Mouse (Mus musculus) midbrain, embryonic 11.5 days (tissue): ENCODE results near the gene Mapk1ip1l. TPM values are rescaled to one million over a fixed set of nuclear protein-coding genes. Genes with fewer than 3 reads are reported as not detected.
"Not testable (repeated sequence)": the region's sequence is repeated elsewhere in the genome, so short reads cannot be mapped to it uniquely, and the experiment has no call there.

Experiments
- ATAC-seq: fragments of 200-750 bp; cut with Nextera tagmentation; 2 replicates; pipeline ENCODE4 v1.8.0; 2017; ENCODE audit warnings: moderate TSS enrichment, moderate library complexity; ENCODE audit not compliant: low FRiP score
- DNase-seq: peaks from one replicate; pipeline ENCODE4 v3.0.0; 2015; ENCODE audit warnings: low spot score; ENCODE audit errors: missing footprints
- H3K27ac ChIP-seq: fragments of 300-500 bp; sonication (generic); 2 replicates; pipeline ENCODE4 v1.5.1; 2014; ENCODE audit warnings: low read depth, low read length
- H3K27me3 ChIP-seq: fragments of 300-500 bp; sonication (generic); 2 replicates; pipeline ENCODE4 v1.6.1; 2014; ENCODE audit warnings: mild to moderate bottlenecking, low read length, moderate library complexity, mixed read lengths; ENCODE audit not compliant: control insufficient read depth, insufficient read depth
- H3K36me3 ChIP-seq: fragments of 300-500 bp; sonication (generic); 2 replicates; pipeline ENCODE4 v1.6.1; 2014; ENCODE audit warnings: mild to moderate bottlenecking, low read length, moderate library complexity, mixed read lengths; ENCODE audit not compliant: control insufficient read depth, insufficient read depth
- H3K4me1 ChIP-seq: fragments of 300-500 bp; sonication (generic); 2 replicates; pipeline ENCODE4 v1.6.1; 2014; ENCODE audit warnings: low read length; ENCODE audit not compliant: control insufficient read depth, insufficient read depth
- H3K4me2 ChIP-seq: fragments of 300-500 bp; sonication (generic); 2 replicates; pipeline ENCODE4 v1.6.1; 2014; ENCODE audit warnings: mild to moderate bottlenecking, moderate library complexity
- H3K4me3 ChIP-seq: fragments of 300-500 bp; sonication (generic); 2 replicates; pipeline ENCODE4 v1.5.1; 2014; ENCODE audit warnings: low read depth, low read length
- H3K9ac ChIP-seq: fragments of 300-500 bp; sonication (generic); 2 replicates; pipeline ENCODE4 v1.6.1; 2014; ENCODE audit warnings: low read length
- H3K9me3 ChIP-seq: fragments of 300-500 bp; sonication (generic); 2 replicates; pipeline ENCODE4 v1.6.1; 2016; ENCODE audit warnings: low read length; ENCODE audit not compliant: control insufficient read depth
- WGBS: fragments of 180-500 bp; shearing (Covaris S2); extraction: QIAGEN DNeasy Blood & Tissue Kit; methylation state at CpG from one replicate; pipeline ENCODE4 v1.1.7; 2014; 5-methylcytosine and 5-hydroxymethylcytosine counted together
- polyA plus RNA-seq: library from polyadenylated mRNA; unstranded; fragments of >200 nt; fragmentation: Nextera tagmentation; extraction: Ambion mirVana; gene quantifications from 2 replicates; pipeline ENCODE4 v1.2.1, GENCODE M21; 2014

The Mapk1ip1l gene
- polyA plus RNA-seq, 1 experiment from 2014 or later: 91.0 TPM

GRCm38 (mm10) chr14:47319362-47319761 lies 21.3 kb downstream of the Mapk1ip1l start:
- Histone ChIP-seq H3K4me3 (no peak overlapping the region), H3K9ac (no peak overlapping the region), H3K27me3 (no peaks in the 10 kb centered on the region), H3K4me2 (no peak overlapping the region), H3K36me3 (peaks cover 8% of the 10 kb centered on the region; the same call in 1 of the 2 replicates), H3K4me1 (no peaks in the 10 kb centered on the region), H3K27ac (no peak overlapping the region), H3K9me3 (no peaks in the 10 kb centered on the region)
- DNase-seq (no peak), ATAC-seq (no peak)
- 94% methylated on average over 5 of the region's 5 CpGs for WGBS

- ATAC-seq, H3K27ac ChIP-seq: not testable (repeated sequence)
- WGBS: 95% methylated on average over 5 of the region's 8 CpGs
Measured at GRCm38 (mm10) chr14:47321581-47321980, 23.5 kb downstream of the Mapk1ip1l start.

GRCm38 (mm10) chr14:47325965-47326761 lies 28.1 kb downstream of the Mapk1ip1l start:
- DNase-seq: no peak
- WGBS: 82% methylated on average over 9 of the region's 9 CpGs

More at GRCm38 (mm10) chr14:47321581-47321980, 23.5 kb downstream of the Mapk1ip1l start:
- not testable (repeated sequence) for H3K36me3 ChIP-seq, H3K9me3 ChIP-seq, H3K4me2 ChIP-seq, H3K27me3 ChIP-seq, H3K4me3 ChIP-seq, DNase-seq, H3K9ac ChIP-seq, H3K4me1 ChIP-seq

GRCm38 (mm10) chr14:47327347-47327746 lies 29.3 kb downstream of the Mapk1ip1l start:
- no peak overlapping the region for H3K9ac ChIP-seq
- H3K4me3 ChIP-seq: no peak overlapping the region
- no peak overlapping the region for H3K27ac ChIP-seq
- no peaks in the 10 kb centered on the region for H3K36me3 ChIP-seq
- H3K27me3 ChIP-seq: no peaks in the 10 kb centered on the region
- no peaks in the 10 kb centered on the region for H3K4me1 ChIP-seq
- 98% methylated on average over 5 of the region's 5 CpGs for WGBS
- ATAC-seq (no peak), DNase-seq (peak; percentile 73)
- H3K4me2 ChIP-seq: no peak overlapping the region
- no peaks in the 10 kb centered on the region for H3K9me3 ChIP-seq

More at GRCm38 (mm10) chr14:47325965-47326761, 28.1 kb downstream of the Mapk1ip1l start:
- Histone ChIP-seq H3K9ac (no peak overlapping the region), H3K27me3 (no peaks in the 10 kb centered on the region), H3K4me2 (no peak overlapping the region), H3K27ac (no peak overlapping the region), H3K9me3 (no peaks in the 10 kb centered on the region), H3K36me3 (no peaks in the 10 kb centered on the region), H3K4me3 (no peak overlapping the region), H3K4me1 (no peaks in the 10 kb centered on the region)
- ATAC-seq: no peak

- ATAC-seq: no peak
- Histone ChIP-seq H3K27me3 (no peaks in the 10 kb centered on the region), H3K4me2 (no peak overlapping the region), H3K9me3 (no peaks in the 10 kb centered on the region), H3K4me3 (no peak overlapping the region), H3K4me1 (no peaks in the 10 kb centered on the region), H3K27ac (no peak overlapping the region), H3K36me3 (no peaks in the 10 kb centered on the region), H3K9ac (no peak overlapping the region)
- peak; percentile 71 for DNase-seq
- 72% methylated on average over 5 of the region's 5 CpGs for WGBS
Measured at GRCm38 (mm10) chr14:47331920-47332319, 33.9 kb downstream of the Mapk1ip1l start.

GRCm38 (mm10) chr14:47334819-47335218 lies 36.8 kb downstream of the Mapk1ip1l start:
- ATAC-seq (no peak), DNase-seq (peak; percentile 91)
- Histone ChIP-seq H3K9me3 (no peaks in the 10 kb centered on the region), H3K36me3 (no peaks in the 10 kb centered on the region), H3K4me2 (no peak overlapping the region), H3K4me3 (no peak overlapping the region), H3K9ac (no peak overlapping the region), H3K27ac (no peak overlapping the region), H3K27me3 (no peaks in the 10 kb centered on the region), H3K4me1 (no peaks in the 10 kb centered on the region)
- 85% methylated on average over 4 of the region's 4 CpGs for WGBS

- no peaks in the 10 kb centered on the region for H3K9me3 ChIP-seq
Measured at GRCm38 (mm10) chr14:47335300-47335699, 37.2 kb downstream of the Mapk1ip1l start.

GRCm38 (mm10) chr14:47340231-47340925 lies 42.3 kb downstream of the Mapk1ip1l start:
- H3K9ac ChIP-seq: no peak overlapping the region
- H3K4me2 ChIP-seq: no peak overlapping the region
- no peaks in the 10 kb centered on the region for H3K4me1 ChIP-seq
- WGBS: 85% methylated on average over 10 of the region's 10 CpGs
- H3K9me3 ChIP-seq: no peaks in the 10 kb centered on the region
- H3K36me3 ChIP-seq: no peaks in the 10 kb centered on the region
- no peaks in the 10 kb centered on the region for H3K27me3 ChIP-seq
- DNase-seq (no peak), ATAC-seq (no peak)
- no peak overlapping the region for H3K4me3 ChIP-seq
- H3K27ac ChIP-seq: no peak overlapping the region

More at GRCm38 (mm10) chr14:47335300-47335699, 37.2 kb downstream of the Mapk1ip1l start:
- no peak for DNase-seq
- no peak for ATAC-seq
- WGBS: 84% methylated on average over 3 of the region's 3 CpGs
- Histone ChIP-seq H3K4me2 (no peak overlapping the region), H3K27me3 (no peaks in the 10 kb centered on the region), H3K9ac (no peak overlapping the region), H3K4me3 (no peak overlapping the region), H3K36me3 (no peaks in the 10 kb centered on the region), H3K4me1 (no peaks in the 10 kb centered on the region), H3K27ac (no peak overlapping the region)

GRCm38 (mm10) chr14:47341811-47342291 lies 43.8 kb downstream of the Mapk1ip1l start:
- H3K27me3 ChIP-seq: no peaks in the 10 kb centered on the region
- H3K4me3 ChIP-seq: no peak overlapping the region
- H3K4me2 ChIP-seq: no peak overlapping the region
- H3K4me1 ChIP-seq: no peaks in the 10 kb centered on the region
- H3K9me3 ChIP-seq: no peaks in the 10 kb centered on the region
- 66% methylated on average over 4 of the region's 4 CpGs for WGBS
- no peaks in the 10 kb centered on the region for H3K36me3 ChIP-seq
- DNase-seq (no peak), ATAC-seq (no peak)
- H3K9ac ChIP-seq: no peak overlapping the region
- H3K27ac ChIP-seq: 0 out of 2 replicates have a peak overlapping the region, but pooled peaks have one; percentile 5
